18 mouse cellular contexts compared by ENCODE assay signal in the genomic region with DNA sequence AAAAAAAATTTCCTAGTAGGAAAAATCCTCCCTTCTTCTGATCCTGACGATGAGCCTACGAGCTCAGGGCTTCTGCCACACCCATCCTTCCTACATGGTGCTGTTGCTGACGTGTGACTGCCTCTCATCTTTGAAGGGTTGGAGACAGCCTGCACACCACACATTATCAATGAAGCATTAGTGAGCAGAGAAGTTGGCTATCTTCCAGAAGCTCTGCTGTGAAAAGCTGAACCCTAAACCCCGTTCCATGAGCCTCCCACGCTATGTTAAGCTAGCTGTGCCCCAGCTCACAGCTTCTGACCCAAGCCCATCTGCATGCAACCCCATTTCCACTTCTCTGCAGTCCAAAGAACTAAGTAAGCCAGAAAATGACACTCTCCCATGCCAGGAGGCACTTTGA.
DNase-seq lines count a peak whose midpoint lies in the region; ATAC-seq and TF ChIP-seq lines count a peak whose summit lies in the region.
"Had no signal": no experiment of that assay in that cellular context is flagged by ENCODE, and none has a peak within 500 bp of the region (broad histone marks: within the 10 kb centered on the region; RNA-seq: fewer than 3 reads in every experiment).

No protein-coding gene starts in this region.

- no peak overlapping the region for H3K4me2 ChIP-seq in midbrain, postnatal 0 days (ENCODE audit: low read depth, low read length, poor library complexity, severe bottlenecking)
- no peak overlapping the region for H3K4me2 ChIP-seq in midbrain, embryonic 13.5 days (replicated peaks)
- no peak overlapping the region for H3K4me2 ChIP-seq in liver, embryonic 11.5 days
- H3K4me2 ChIP-seq: heart, embryonic 15.5 days; lung, embryonic 15.5 days; midbrain, embryonic 12.5 days; neural tube, embryonic 13.5 days had no signal

- no peak overlapping the region for H3K4me3 ChIP-seq in layer of hippocampus, adult 2 months
- H3K4me3 ChIP-seq in midbrain, postnatal 0 days (ENCODE audit: low read depth, low read length), result no peak overlapping the region
- no peak overlapping the region for H3K4me3 ChIP-seq in midbrain, embryonic 13.5 days (replicated peaks)
- no peak overlapping the region for H3K4me3 ChIP-seq in liver, embryonic 11.5 days (ENCODE audit: low read depth, low read length)
- H3K4me3 ChIP-seq: heart, embryonic 15.5 days; lung, embryonic 15.5 days; midbrain, embryonic 12.5 days; neural tube, embryonic 13.5 days had no signal

- peak; percentile 9 for DNase-seq in cerebellum, adult 9-11 months
- DNase-seq in cerebellum, postnatal 14 days, result no peak
- peak in 1 of 2 experiments; percentile 21 for DNase-seq in layer of hippocampus, adult 2 months (ENCODE audit: low spot score in 2 of 2)
- DNase-seq in layer of hippocampus, adult 11-12 months (ENCODE audit: low spot score), result no peak
- DNase-seq in midbrain, postnatal 0 days (ENCODE audit: low spot score), result peak; percentile 73
- peak; percentile 14 for DNase-seq in naive thymus-derived CD4-positive, alpha-beta T cell, adult 2 months (ENCODE audit: low read depth)
- DNase-seq in liver, embryonic 11.5 days (ENCODE audit: low spot score), result no peak
- DNase-seq: adrenal gland, postnatal 10 days; heart, adult 11 months; liver; spleen, adult 18-20 months; thymus, postnatal 36 days had no signal

- WGBS in midbrain, postnatal 0 days, result 45% methylated on average over 5 of the region's 5 CpGs
- 53% methylated on average over 5 of the region's 5 CpGs for WGBS in midbrain, embryonic 13.5 days
- WGBS in liver, embryonic 11.5 days, result 73% methylated on average over 5 of the region's 5 CpGs

- no peak overlapping the region for H3K9ac ChIP-seq in midbrain, postnatal 0 days (replicated peaks; ENCODE audit: low read length, poor library complexity, severe bottlenecking)
- no peak overlapping the region for H3K9ac ChIP-seq in midbrain, embryonic 13.5 days (replicated peaks)
- no peak overlapping the region for H3K9ac ChIP-seq in liver, embryonic 11.5 days (ENCODE audit: low read depth, low read length)
- H3K9ac ChIP-seq: heart, embryonic 15.5 days; lung, embryonic 15.5 days; midbrain, embryonic 12.5 days; neural tube, embryonic 13.5 days had no signal

- no peaks in the 10 kb centered on the region for H3K9me3 ChIP-seq in midbrain, postnatal 0 days (ENCODE audit: low read length)
- H3K9me3 ChIP-seq in midbrain, embryonic 13.5 days, result no peaks in the 10 kb centered on the region
- H3K9me3 ChIP-seq in liver, embryonic 11.5 days (ENCODE audit: control insufficient read depth, low read length), result no peaks in the 10 kb centered on the region
- H3K9me3 ChIP-seq: heart, embryonic 15.5 days; lung, embryonic 15.5 days; midbrain, embryonic 12.5 days; neural tube, embryonic 13.5 days had no signal

- H3K36me3 ChIP-seq in midbrain, postnatal 0 days (ENCODE audit: insufficient read depth, low read length), result no peaks in the 10 kb centered on the region
- no peaks in the 10 kb centered on the region for H3K36me3 ChIP-seq in midbrain, embryonic 13.5 days
- H3K36me3 ChIP-seq in liver, embryonic 11.5 days (ENCODE audit: control insufficient read depth, insufficient read depth, low read length), result no peaks in the 10 kb centered on the region
- H3K36me3 ChIP-seq: heart, embryonic 15.5 days; lung, embryonic 15.5 days; midbrain, embryonic 12.5 days; neural tube, embryonic 13.5 days had no signal

- H3K4me1 ChIP-seq in midbrain, postnatal 0 days (ENCODE audit: insufficient read depth, low read length), result peaks cover 7% of the 10 kb centered on the region; the same call in 1 of the 2 replicates
- H3K4me1 ChIP-seq in midbrain, embryonic 13.5 days (replicated peaks), result peaks cover 16% of the 10 kb centered on the region
- no peaks in the 10 kb centered on the region for H3K4me1 ChIP-seq in liver, embryonic 11.5 days (replicated peaks; ENCODE audit: control insufficient read depth, insufficient read depth, low read length)
- H3K4me1 ChIP-seq: lung, embryonic 15.5 days had no signal

- H3K27me3 ChIP-seq in midbrain, postnatal 0 days (ENCODE audit: insufficient read depth, low read length), result no peaks in the 10 kb centered on the region
- no peaks in the 10 kb centered on the region; the same call in 1 of the 2 replicates for H3K27me3 ChIP-seq in midbrain, embryonic 13.5 days
- H3K27me3 ChIP-seq in liver, embryonic 11.5 days (replicated peaks; ENCODE audit: control insufficient read depth, insufficient read depth, low read length), result no peaks in the 10 kb centered on the region
- H3K27me3 ChIP-seq: heart, embryonic 15.5 days; lung, embryonic 15.5 days; neural tube, embryonic 13.5 days had no signal

- ATAC-seq in midbrain, postnatal 0 days (ENCODE audit: low FRiP score), result no peak
- ATAC-seq in midbrain, embryonic 13.5 days, result no peak
- ATAC-seq in liver, embryonic 11.5 days (replicated peaks; ENCODE audit: low FRiP score), result no peak

- peak overlapping the region; percentile 63 for H3K27ac ChIP-seq in layer of hippocampus, adult 2 months
- no peak overlapping the region for H3K27ac ChIP-seq in midbrain, postnatal 0 days (ENCODE audit: low read depth, low read length)
- H3K27ac ChIP-seq in midbrain, embryonic 13.5 days, result no peak overlapping the region
- no peak overlapping the region for H3K27ac ChIP-seq in liver, embryonic 11.5 days (ENCODE audit: low read depth, low read length)
- H3K27ac ChIP-seq: heart, embryonic 15.5 days; kidney, postnatal 0 days; lung, embryonic 15.5 days; midbrain, embryonic 12.5 days; neural tube, embryonic 13.5 days had no signal

- TF ChIP-seq CTCF in layer of hippocampus, adult 2 months (conservative IDR thresholded peaks at IDR 0.05), result no peak
- no peak for TF ChIP-seq CTCF in midbrain, postnatal 0 days (IDR thresholded peaks at IDR 0.05)

Comparison
In these comparisons a context has a peak if more than half of its experiments do, and no peak if none do; other contexts are left out.
1. DNase-seq: peak in cerebellum, adult 9-11 months (single experiment), midbrain, postnatal 0 days (single experiment) and naive thymus-derived CD4-positive, alpha-beta T cell, adult 2 months (single experiment); none in cerebellum, postnatal 14 days (0 of 2), layer of hippocampus, adult 11-12 months (single experiment) and liver, embryonic 11.5 days (single experiment).